Mouse (Mus musculus) mouse embryonic stem cell (cell line): ENCODE data around the gene Kif7.

Experiments
- in situ Hi-C, 2 experiments: fragments of 300-500 bp; cut with MboI; formaldehyde crosslinking; loops; 1 replicate in 1 of 2; 3 replicates in 1 of 2; pipeline ENCODE4 v1.14.3; 2019 to 2020; ENCODE audit warnings: low sequenced_read_pairs in 2 of 2, low pct_unique_long_range_greater_than_20kb in 1 of 2, mixed read lengths in 1 of 2; ENCODE audit not compliant: unreplicated experiment in 1 of 2

The Kif7 gene

GRCm38 (mm10) chr7:79729743-79730370 lies 14.3 kb upstream of the Kif7 start:
- in situ Hi-C loops = loop anchor here in 1 of 2 experiments (10.0 kb wide), 2 partner anchors 125 to 235 kb away; no protein-coding TSS in a partner anchor

- in situ Hi-C loops = loop anchor here in 1 of 2 experiments (10.0 kb wide), 2 partner anchors 124 to 234 kb away; no protein-coding TSS in a partner anchor
Observed at GRCm38 (mm10) chr7:79729169-79729568, 13.6 kb upstream of the Kif7 start.

- in situ Hi-C loops = loop anchor here in 1 of 2 experiments (10.0 kb wide), 2 partner anchors 123 to 233 kb away; no protein-coding TSS in a partner anchor
Observed at GRCm38 (mm10) chr7:79728219-79728618, 12.7 kb upstream of the Kif7 start.

- in situ Hi-C loops = loop anchor here in 1 of 2 experiments (10.0 kb wide), 2 partner anchors 122 to 232 kb away; no protein-coding TSS in a partner anchor
Observed at GRCm38 (mm10) chr7:79727091-79727490, 11.6 kb upstream of the Kif7 start.

GRCm38 (mm10) chr7:79721386-79721977 lies 6.0 kb upstream of the Kif7 start:
- in situ Hi-C loops = loop anchor here in 1 of 2 experiments (10.0 kb wide), 2 partner anchors 117 to 227 kb away; no protein-coding TSS in a partner anchor

- in situ Hi-C loops = no loop called here
Observed at GRCm38 (mm10) chr7:79710831-79711230, 4.7 kb downstream of the Kif7 start.

GRCm38 (mm10) chr7:79710130-79710607 lies 5.4 kb downstream of the Kif7 start:
- in situ Hi-C loops = no loop called here

- in situ Hi-C loops = no loop called here
Observed at GRCm38 (mm10) chr7:79705210-79705609, 10.3 kb downstream of the Kif7 start.

- in situ Hi-C loops = no loop called here
Observed at GRCm38 (mm10) chr7:79702755-79703154, 12.8 kb downstream of the Kif7 start.

GRCm38 (mm10) chr7:79696495-79696894 lies 19.0 kb downstream of the Kif7 start:
- in situ Hi-C loops = loop anchor here in 1 of 2 experiments (25.0 kb wide), 2 partner anchors 259 to 616 kb away; partner anchors contain the start of gene Rccd1

GRCm38 (mm10) chr7:79680231-79680630 lies 35.3 kb downstream of the Kif7 start:
- in situ Hi-C loops = loop anchor here (10.0 to 25.0 kb wide), 3 partner anchors 235 to 632 kb away; partner anchors contain the start of gene Rccd1 (in 1 of the 2)

- in situ Hi-C loops = loop anchor here (10.0 to 25.0 kb wide), 3 partner anchors 242 to 633 kb away; partner anchors contain the start of gene Rccd1 (in 1 of the 2)
Observed at GRCm38 (mm10) chr7:79679186-79679585, 36.3 kb downstream of the Kif7 start.

GRCm38 (mm10) chr7:79670900-79671604 lies 44.5 kb downstream of the Kif7 start:
- in situ Hi-C loops = loop anchor here (10.0 to 25.0 kb wide), 2 partner anchors 634 to 841 kb away; no protein-coding TSS in a partner anchor

- in situ Hi-C loops = loop anchor here in 1 of 2 experiments (25.0 kb wide), 1 partner anchor 846 kb away; no protein-coding TSS in a partner anchor
Observed at GRCm38 (mm10) chr7:79666690-79667089, 48.8 kb downstream of the Kif7 start.

- in situ Hi-C loops = loop anchor here in 1 of 2 experiments (25.0 kb wide), 1 partner anchor 851 kb away; no protein-coding TSS in a partner anchor
Observed at GRCm38 (mm10) chr7:79661253-79661890, 54.1 kb downstream of the Kif7 start.

- in situ Hi-C loops = loop anchor here in 1 of 2 experiments (25.0 kb wide), 1 partner anchor 852 kb away; no protein-coding TSS in a partner anchor
Observed at GRCm38 (mm10) chr7:79660291-79661150, 55.0 kb downstream of the Kif7 start.
